Mouse (Mus musculus): ENCODE measurements at regions not wholly inside any gene's neighbourhood (a gene's known extent, or its start where the extent isn't known, plus 50 kb on each side); places are given as distances from the start of the nearest gene placed in this dataset.

DNA sequence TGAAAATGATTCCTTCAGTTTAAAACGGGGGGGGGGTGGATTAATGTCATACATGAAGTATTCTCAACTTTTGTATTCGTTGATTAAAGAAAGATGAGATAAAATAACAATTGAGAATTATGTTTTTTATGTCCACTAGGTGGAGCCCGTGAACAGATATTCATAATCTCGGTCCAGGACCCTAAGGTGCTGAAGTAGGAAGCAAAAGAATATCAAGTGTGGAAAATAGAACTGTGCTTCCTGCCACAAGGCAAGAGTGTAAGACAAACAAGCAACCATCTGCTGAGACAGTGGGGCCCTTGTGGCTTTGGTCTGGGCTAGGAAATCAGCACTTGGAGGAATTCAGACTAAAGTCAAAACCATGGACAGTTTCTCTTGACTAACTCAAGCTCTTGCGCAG, 50.9 kb upstream of the Kap start:
- Histone ChIP-seq H3K9ac (ENCODE audit: low read depth, low read length) (no peak overlapping the region), H3K4me3 (ENCODE audit: low read length) (no peak overlapping the region), H3K4me2 (ENCODE audit: low read length) (no peak overlapping the region), H3K4me1 (ENCODE audit: control insufficient read depth, insufficient read depth, low read depth, low read length) (no peaks in the 10 kb centered on the region), H3K27ac (ENCODE audit: low read depth, low read length) (no peak overlapping the region), H3K9me3 (ENCODE audit: control insufficient read depth, low read length) (no peaks in the 10 kb centered on the region), H3K27me3 (replicated peaks; ENCODE audit: control insufficient read depth, insufficient read depth, low read length) (no peaks in the 10 kb centered on the region), H3K36me3 (ENCODE audit: control insufficient read depth, insufficient read depth, low read length) (no peaks in the 10 kb centered on the region)
- WGBS = 32% methylated on average over 5 of the region's 5 CpGs
- no peak for ATAC-seq

DNA sequence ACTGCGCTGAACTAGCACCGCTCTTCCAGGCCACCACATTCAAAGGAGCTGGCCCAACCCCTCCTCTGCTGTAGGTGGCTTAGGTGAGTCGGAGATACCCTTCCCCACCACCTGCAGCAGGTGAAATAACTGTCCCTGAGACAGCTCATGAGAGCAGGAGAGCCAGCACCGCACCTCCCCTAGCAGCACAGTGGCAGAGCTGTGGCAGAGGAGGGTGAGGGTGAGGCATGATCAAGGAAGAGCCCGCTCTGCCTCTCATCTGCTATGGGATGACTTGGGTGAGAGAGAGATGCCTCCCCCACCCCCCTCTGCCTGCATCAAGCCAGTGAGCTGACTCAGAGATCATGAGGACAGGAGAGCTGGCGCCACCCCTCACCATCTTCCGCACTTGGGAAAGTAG, 81.1 kb upstream of the Kap start:
- H3K27me3 ChIP-seq (replicated peaks; ENCODE audit: control insufficient read depth, insufficient read depth, low read length) = no peaks in the 10 kb centered on the region
- no peak overlapping the region for H3K27ac ChIP-seq (ENCODE audit: low read depth, low read length)
- no peaks in the 10 kb centered on the region for H3K4me1 ChIP-seq (ENCODE audit: control insufficient read depth, insufficient read depth, low read depth, low read length)
- H3K9ac ChIP-seq (ENCODE audit: low read depth, low read length) = no peak overlapping the region
- H3K4me3 ChIP-seq (ENCODE audit: low read length) = no peak overlapping the region
- no peaks in the 10 kb centered on the region for H3K36me3 ChIP-seq (ENCODE audit: control insufficient read depth, insufficient read depth, low read length)
- no peaks in the 10 kb centered on the region for H3K9me3 ChIP-seq (ENCODE audit: control insufficient read depth, low read length)
- no peak overlapping the region for H3K4me2 ChIP-seq (ENCODE audit: low read length)
- 88% methylated on average over 7 of the region's 7 CpGs for WGBS
- ATAC-seq = no peak

DNA sequence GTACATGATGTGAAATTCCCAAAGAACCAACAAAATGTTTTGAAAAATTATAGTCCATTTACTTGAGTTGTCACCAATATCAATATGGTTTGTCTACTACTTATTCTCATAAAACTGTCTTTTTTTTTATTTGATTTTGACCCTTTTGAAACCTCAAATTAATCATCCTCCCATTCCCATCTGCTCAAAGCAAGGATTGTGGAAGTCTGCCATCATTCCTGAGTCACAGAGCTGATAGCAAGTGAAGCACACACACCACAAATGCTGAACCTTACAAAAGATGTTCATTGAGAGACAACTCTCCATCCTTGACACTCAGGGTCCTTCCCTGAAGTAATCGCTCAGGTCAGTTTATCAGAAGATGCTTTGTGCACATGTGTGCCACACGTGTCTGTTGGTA, 82.1 kb upstream of the Kap start:
- ATAC-seq = no peak
- H3K9ac ChIP-seq (ENCODE audit: low read depth, low read length) = no peak overlapping the region
- H3K9me3 ChIP-seq (ENCODE audit: control insufficient read depth, low read length) = no peaks in the 10 kb centered on the region
- 85% methylated on average over 2 of the region's 2 CpGs for WGBS
- H3K4me3 ChIP-seq (ENCODE audit: low read length) = no peak overlapping the region
- H3K27ac ChIP-seq (ENCODE audit: low read depth, low read length) = no peak overlapping the region
- no peaks in the 10 kb centered on the region for H3K27me3 ChIP-seq (replicated peaks; ENCODE audit: control insufficient read depth, insufficient read depth, low read length)
- H3K36me3 ChIP-seq (ENCODE audit: control insufficient read depth, insufficient read depth, low read length) = no peaks in the 10 kb centered on the region
- no peaks in the 10 kb centered on the region for H3K4me1 ChIP-seq (ENCODE audit: control insufficient read depth, insufficient read depth, low read depth, low read length)
- H3K4me2 ChIP-seq (ENCODE audit: low read length) = no peak overlapping the region

DNA sequence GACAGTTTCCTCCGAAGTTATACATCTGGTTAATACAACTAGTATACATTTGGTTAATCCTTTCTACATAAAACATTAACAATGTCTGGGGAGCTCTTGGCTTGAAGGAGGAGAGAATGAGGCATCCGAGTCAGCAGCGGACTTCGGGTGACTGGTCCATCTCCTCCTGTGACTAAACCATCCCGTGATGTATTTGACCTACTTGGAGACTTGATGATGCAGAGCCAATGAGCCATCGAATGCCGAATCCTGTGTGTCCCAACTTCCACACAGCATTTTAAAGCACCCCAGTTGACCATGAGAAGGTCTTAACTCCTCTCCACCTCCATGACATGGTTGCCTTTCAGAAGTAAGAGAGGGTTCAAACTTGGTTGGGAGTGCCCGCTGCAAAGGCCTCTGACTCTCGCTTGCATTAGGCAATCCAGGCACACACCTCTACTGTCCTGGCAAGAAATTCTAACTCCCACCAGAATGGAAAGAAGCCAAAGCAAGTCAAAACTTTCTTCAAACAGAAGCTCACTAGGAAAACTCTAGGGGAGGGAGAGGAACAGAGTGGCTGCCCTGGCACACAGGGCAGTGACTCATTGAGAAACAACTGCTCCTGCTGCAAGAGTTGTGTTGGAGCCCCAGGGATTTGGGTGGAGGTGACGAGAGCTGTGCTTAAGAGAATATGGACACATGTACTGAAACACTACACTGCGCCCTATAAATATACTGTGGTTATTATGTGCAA, 75.4 kb upstream of the Etv6 start:
- no peaks in the 10 kb centered on the region for H3K36me3 ChIP-seq (ENCODE audit: control insufficient read depth, insufficient read depth, low read length)
- WGBS = 84% methylated on average over 11 of the region's 11 CpGs
- ATAC-seq = no peak
- no peaks in the 10 kb centered on the region for H3K9me3 ChIP-seq (ENCODE audit: control insufficient read depth, low read length)
- no peak overlapping the region for H3K4me3 ChIP-seq (ENCODE audit: low read length)
- no peaks in the 10 kb centered on the region for H3K27me3 ChIP-seq (replicated peaks; ENCODE audit: control insufficient read depth, insufficient read depth, low read length)
- no peaks in the 10 kb centered on the region for H3K4me1 ChIP-seq (ENCODE audit: control insufficient read depth, insufficient read depth, low read depth, low read length)
- H3K9ac ChIP-seq (ENCODE audit: low read depth, low read length) = no peak overlapping the region
- no peak overlapping the region for H3K27ac ChIP-seq (ENCODE audit: low read depth, low read length)
- no peak overlapping the region for H3K4me2 ChIP-seq (ENCODE audit: low read length)

DNA sequence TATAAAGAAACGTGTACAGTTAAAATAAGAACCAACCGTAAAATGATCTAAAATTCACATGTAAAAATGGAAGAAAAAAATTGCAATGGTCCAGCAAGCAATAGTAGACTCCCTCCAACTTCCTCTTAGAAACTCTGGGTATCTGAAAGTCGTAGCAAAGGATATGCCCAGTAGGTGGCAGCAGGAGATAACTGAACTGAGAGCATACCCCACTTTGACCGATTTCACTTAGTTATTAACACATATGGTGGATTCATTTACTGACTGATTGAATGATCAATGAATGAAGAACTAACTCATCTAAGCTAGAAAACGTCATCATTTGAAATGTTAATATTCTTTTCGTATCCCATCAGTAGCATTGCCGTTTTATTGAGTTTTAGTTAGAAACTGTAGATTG, 74.8 kb upstream of the Etv6 start:
- no peaks in the 10 kb centered on the region for H3K27me3 ChIP-seq (replicated peaks; ENCODE audit: control insufficient read depth, insufficient read depth, low read length)
- no peaks in the 10 kb centered on the region for H3K36me3 ChIP-seq (ENCODE audit: control insufficient read depth, insufficient read depth, low read length)
- H3K9ac ChIP-seq (ENCODE audit: low read depth, low read length) = no peak overlapping the region
- H3K27ac ChIP-seq (ENCODE audit: low read depth, low read length) = no peak overlapping the region
- peak; percentile 80 for ATAC-seq
- H3K9me3 ChIP-seq (ENCODE audit: control insufficient read depth, low read length) = no peaks in the 10 kb centered on the region
- H3K4me1 ChIP-seq (ENCODE audit: control insufficient read depth, insufficient read depth, low read depth, low read length) = no peaks in the 10 kb centered on the region
- WGBS = 32% methylated on average over 7 of the region's 7 CpGs
- no peak overlapping the region for H3K4me2 ChIP-seq (ENCODE audit: low read length)
- no peak overlapping the region for H3K4me3 ChIP-seq (ENCODE audit: low read length)

DNA sequence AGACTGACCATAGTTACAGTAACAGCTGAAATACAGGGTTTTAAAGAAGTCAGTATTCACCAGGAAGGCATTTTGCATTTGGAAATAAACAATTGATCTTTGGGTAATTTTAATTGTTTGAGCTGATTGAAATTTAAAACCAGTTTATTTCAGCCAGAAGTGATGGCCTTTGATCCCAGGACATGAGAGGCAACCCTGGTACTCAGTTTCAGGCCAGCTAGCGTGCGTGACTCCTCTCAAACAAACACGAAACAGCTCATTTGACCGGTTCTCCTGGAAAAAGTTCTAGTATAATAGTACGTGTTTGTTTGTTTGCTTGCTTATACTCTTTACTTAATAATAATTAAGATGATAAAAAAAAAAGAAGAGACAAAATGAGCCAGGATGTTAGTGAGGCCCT, 72.9 kb upstream of the Etv6 start:
- Histone ChIP-seq H3K9ac (ENCODE audit: low read depth, low read length) (no peak overlapping the region), H3K36me3 (ENCODE audit: control insufficient read depth, insufficient read depth, low read length) (no peaks in the 10 kb centered on the region), H3K4me2 (ENCODE audit: low read length) (no peak overlapping the region), H3K27ac (ENCODE audit: low read depth, low read length) (no peak overlapping the region), H3K27me3 (replicated peaks; ENCODE audit: control insufficient read depth, insufficient read depth, low read length) (no peaks in the 10 kb centered on the region), H3K4me3 (ENCODE audit: low read length) (no peak overlapping the region), H3K4me1 (ENCODE audit: control insufficient read depth, insufficient read depth, low read depth, low read length) (no peaks in the 10 kb centered on the region), H3K9me3 (ENCODE audit: control insufficient read depth, low read length) (no peaks in the 10 kb centered on the region)
- no peak for ATAC-seq
- 90% methylated on average over 5 of the region's 5 CpGs for WGBS

DNA sequence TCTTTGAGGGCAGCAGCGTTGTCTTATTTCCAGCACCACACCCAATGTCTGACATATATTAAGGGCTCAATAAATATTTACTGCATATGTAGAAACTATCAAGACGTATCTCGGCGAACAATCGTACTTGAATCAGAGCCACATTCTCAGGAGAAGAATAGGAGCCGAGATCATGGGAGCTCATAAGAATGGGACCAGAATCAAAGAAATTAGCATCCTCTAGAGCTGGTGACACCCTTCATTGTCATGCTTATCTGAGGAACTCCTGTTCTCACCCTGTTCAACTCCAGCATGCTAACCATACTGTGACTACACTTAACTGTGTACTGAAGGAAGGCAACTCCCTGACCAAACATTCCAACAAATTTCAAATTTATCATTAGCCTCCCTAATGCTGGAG, 72.2 kb upstream of the Etv6 start:
- Histone ChIP-seq H3K9ac (ENCODE audit: low read depth, low read length) (no peak overlapping the region), H3K4me3 (ENCODE audit: low read length) (no peak overlapping the region), H3K4me1 (ENCODE audit: control insufficient read depth, insufficient read depth, low read depth, low read length) (no peaks in the 10 kb centered on the region), H3K27ac (ENCODE audit: low read depth, low read length) (no peak overlapping the region), H3K4me2 (ENCODE audit: low read length) (no peak overlapping the region), H3K27me3 (replicated peaks; ENCODE audit: control insufficient read depth, insufficient read depth, low read length) (no peaks in the 10 kb centered on the region), H3K36me3 (ENCODE audit: control insufficient read depth, insufficient read depth, low read length) (no peaks in the 10 kb centered on the region), H3K9me3 (ENCODE audit: control insufficient read depth, low read length) (no peaks in the 10 kb centered on the region)
- no peak for ATAC-seq
- WGBS = 75% methylated on average over 6 of the region's 6 CpGs

DNA sequence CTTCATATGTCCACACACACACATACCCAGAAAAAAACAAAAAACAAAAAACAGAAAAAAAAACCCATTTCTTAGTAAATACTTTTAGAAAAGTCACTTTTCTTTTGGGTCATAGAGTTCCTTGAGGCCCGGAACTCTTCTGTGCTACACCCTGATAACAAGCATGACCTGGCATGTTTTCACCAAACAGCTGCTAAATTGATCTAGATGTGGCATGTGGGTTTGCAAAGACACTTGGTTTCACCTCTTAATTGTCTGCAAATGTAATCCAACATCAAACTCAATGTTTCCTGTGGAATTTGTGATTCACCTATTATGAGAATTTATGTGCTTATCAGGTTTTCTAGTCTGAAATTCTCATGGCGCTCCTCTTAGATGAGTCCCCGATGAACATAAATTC, 68.2 kb upstream of the Etv6 start:
- H3K4me2 ChIP-seq (ENCODE audit: low read length) = no peak overlapping the region
- no peak overlapping the region for H3K9ac ChIP-seq (ENCODE audit: low read depth, low read length)
- 92% methylated on average over 3 of the region's 3 CpGs for WGBS
- H3K9me3 ChIP-seq (ENCODE audit: control insufficient read depth, low read length) = no peaks in the 10 kb centered on the region
- ATAC-seq = no peak
- no peaks in the 10 kb centered on the region for H3K36me3 ChIP-seq (ENCODE audit: control insufficient read depth, insufficient read depth, low read length)
- no peaks in the 10 kb centered on the region for H3K4me1 ChIP-seq (ENCODE audit: control insufficient read depth, insufficient read depth, low read depth, low read length)
- H3K27me3 ChIP-seq (replicated peaks; ENCODE audit: control insufficient read depth, insufficient read depth, low read length) = no peaks in the 10 kb centered on the region
- H3K27ac ChIP-seq (ENCODE audit: low read depth, low read length) = no peak overlapping the region
- H3K4me3 ChIP-seq (ENCODE audit: low read length) = no peak overlapping the region

DNA sequence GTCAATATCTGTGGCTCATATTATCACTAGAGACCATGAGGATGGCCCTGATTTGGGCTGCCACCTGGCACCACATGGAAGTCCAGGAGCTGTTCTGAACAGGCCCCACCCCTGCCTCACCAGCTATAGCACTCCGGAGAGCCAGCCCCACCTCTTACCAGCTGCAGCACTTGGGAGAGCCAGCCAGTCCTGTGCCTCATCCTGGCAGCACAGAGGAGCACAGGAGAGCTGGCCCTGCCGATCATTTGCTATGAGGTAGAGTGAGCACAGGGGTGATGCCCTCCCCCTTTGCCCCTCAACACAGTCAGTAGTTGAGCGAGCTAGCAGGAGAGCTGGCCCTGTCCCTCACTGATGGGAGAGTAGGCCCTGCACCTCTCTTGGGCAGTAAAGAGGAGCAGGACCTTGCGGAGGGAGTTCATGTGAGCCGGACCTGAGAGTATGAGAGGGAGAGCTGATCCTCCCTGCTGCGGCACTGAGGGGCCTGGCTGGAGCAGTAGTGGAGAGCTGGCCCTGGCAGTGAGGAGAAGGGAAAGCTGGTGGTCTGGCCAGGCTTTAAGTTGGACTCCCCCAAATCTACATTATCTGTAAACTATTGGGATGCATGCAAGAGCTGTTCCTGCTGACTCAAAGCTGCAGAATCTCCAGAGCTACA, 63.3 kb upstream of the Etv6 start:
- Histone ChIP-seq H3K4me1 (ENCODE audit: control insufficient read depth, insufficient read depth, low read depth, low read length) (no peaks in the 10 kb centered on the region), H3K27ac (ENCODE audit: low read depth, low read length) (no peak overlapping the region), H3K9ac (ENCODE audit: low read depth, low read length) (no peak overlapping the region), H3K9me3 (ENCODE audit: control insufficient read depth, low read length) (no peaks in the 10 kb centered on the region), H3K4me3 (ENCODE audit: low read length) (no peak overlapping the region), H3K27me3 (replicated peaks; ENCODE audit: control insufficient read depth, insufficient read depth, low read length) (no peaks in the 10 kb centered on the region), H3K36me3 (ENCODE audit: control insufficient read depth, insufficient read depth, low read length) (no peaks in the 10 kb centered on the region), H3K4me2 (ENCODE audit: low read length) (no peak overlapping the region)
- WGBS = 81% methylated on average over 6 of the region's 6 CpGs
- no peak for ATAC-seq
